Mouse (Mus musculus): ENCODE data around the gene Lonp1. TPM values are rescaled to one million over a fixed set of nuclear protein-coding genes. Genes with fewer than 3 reads are reported as not detected.

Gene Lonp1
- polyA plus RNA-seq, 1 experiment from 2014 or later: 48.2 TPM

DNA sequence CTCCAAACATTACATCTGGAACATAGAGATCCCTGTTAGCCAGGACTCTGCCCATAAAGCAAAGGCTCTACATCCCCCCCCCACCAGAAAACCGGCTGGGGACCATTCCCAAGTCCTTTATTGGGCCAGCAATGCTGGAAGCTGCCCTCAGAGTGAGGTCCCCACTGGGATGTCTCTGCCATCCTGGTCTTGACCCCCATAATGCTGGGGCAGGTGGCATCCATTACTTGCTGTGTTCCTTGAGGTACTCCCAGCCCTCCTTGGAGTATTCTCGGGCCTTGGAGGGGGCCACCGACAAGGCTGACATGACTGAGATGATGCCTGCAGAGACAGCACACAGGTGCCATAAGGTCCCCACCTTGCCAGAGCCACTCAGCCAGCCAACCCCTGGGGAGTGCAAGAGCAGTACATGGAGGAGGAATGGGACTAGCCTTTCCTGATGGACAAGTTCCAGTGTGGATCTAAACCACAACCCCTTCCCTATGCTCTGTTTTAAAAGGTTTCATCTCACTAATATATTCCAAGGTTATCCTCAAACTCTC is 19.1 kb downstream of the Lonp1 start:
- H3K36me3 ChIP-seq (ENCODE audit: control insufficient read depth, insufficient read depth): peaks cover 42% of the 10 kb centered on the region

DNA sequence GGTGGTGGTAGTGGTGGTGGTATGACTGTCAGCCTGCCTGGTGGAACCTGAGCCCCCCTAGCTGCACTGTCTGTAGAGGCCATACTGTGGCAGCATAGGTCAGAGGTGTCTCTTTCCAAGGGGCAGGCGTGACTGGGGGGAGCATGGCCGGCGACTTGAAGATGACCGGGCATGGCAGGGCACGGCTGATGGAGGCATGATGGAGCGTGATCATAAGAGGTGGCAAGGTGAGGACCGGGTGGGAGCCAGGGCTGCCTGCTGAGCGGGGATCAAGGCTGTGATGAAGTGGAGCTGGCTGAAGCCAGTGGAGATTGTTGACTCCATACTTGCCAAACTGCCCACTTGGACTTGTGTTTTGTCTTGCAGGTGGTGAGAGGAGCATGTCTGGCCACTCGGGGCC is 21.3 kb downstream of the Lonp1 start:
- H3K4me2 ChIP-seq (ENCODE audit: low read length): no peak overlapping the region
- WGBS: 87% methylated on average over 9 of the region's 9 CpGs
- H3K36me3 ChIP-seq (ENCODE audit: control insufficient read depth, insufficient read depth): peaks cover 61% of the 10 kb centered on the region
- H3K4me1 ChIP-seq (replicated peaks; ENCODE audit: control insufficient read depth, insufficient read depth, low read length): peaks cover 16% of the 10 kb centered on the region
- H3K4me3 ChIP-seq (replicated peaks; ENCODE audit: low read length): no peak overlapping the region
- H3K9ac ChIP-seq (replicated peaks; ENCODE audit: low read depth, low read length): no peak overlapping the region
- ATAC-seq: no peak
- H3K9me3 ChIP-seq (ENCODE audit: control insufficient read depth, low read length): no peaks in the 10 kb centered on the region
- no peaks in the 10 kb centered on the region for H3K27me3 ChIP-seq (replicated peaks; ENCODE audit: control insufficient read depth, insufficient read depth, low read length)
- no peak overlapping the region for H3K27ac ChIP-seq (ENCODE audit: low read length)

More for the DNA sequence above, 19.1 kb downstream of the Lonp1 start:
- Histone ChIP-seq H3K4me3 (replicated peaks; ENCODE audit: low read length) (no peak overlapping the region), H3K27me3 (replicated peaks; ENCODE audit: control insufficient read depth, insufficient read depth, low read length) (no peaks in the 10 kb centered on the region), H3K9me3 (ENCODE audit: control insufficient read depth, low read length) (no peaks in the 10 kb centered on the region), H3K9ac (replicated peaks; ENCODE audit: low read depth, low read length) (no peak overlapping the region), H3K4me1 (replicated peaks; ENCODE audit: control insufficient read depth, insufficient read depth, low read length) (peaks cover 20% of the 10 kb centered on the region), H3K4me2 (ENCODE audit: low read length) (no peak overlapping the region), H3K27ac (ENCODE audit: low read length) (no peak overlapping the region)
- WGBS: 80% methylated on average over 3 of the region's 3 CpGs
- no peak for ATAC-seq

DNA sequence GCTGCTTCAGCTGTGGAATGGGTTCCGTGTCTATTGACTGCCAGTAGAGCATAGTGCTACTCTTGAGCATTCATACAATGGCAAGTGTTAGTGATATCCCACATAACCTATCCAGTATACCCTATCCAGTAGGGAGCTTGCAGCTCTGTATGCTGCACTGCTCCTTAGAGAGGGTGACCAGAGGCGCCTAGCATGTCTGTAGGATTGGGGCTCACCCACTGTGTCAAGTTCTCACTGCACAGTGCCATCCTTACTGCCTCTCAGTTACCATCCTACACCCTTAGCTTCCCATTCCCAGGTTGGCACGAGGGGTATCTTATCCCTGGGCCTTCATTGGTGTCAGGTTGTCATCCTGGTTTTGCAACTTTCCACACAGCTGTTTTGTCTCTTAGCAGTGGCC is 22.3 kb downstream of the Lonp1 start:
- Histone ChIP-seq H3K27ac (ENCODE audit: low read length) (no peak overlapping the region), H3K9ac (replicated peaks; ENCODE audit: low read depth, low read length) (no peak overlapping the region), H3K36me3 (ENCODE audit: control insufficient read depth, insufficient read depth) (peaks cover 69% of the 10 kb centered on the region), H3K4me2 (ENCODE audit: low read length) (no peak overlapping the region), H3K27me3 (replicated peaks; ENCODE audit: control insufficient read depth, insufficient read depth, low read length) (no peaks in the 10 kb centered on the region), H3K4me1 (replicated peaks; ENCODE audit: control insufficient read depth, insufficient read depth, low read length) (peaks cover 11% of the 10 kb centered on the region), H3K4me3 (replicated peaks; ENCODE audit: low read length) (no peak overlapping the region), H3K9me3 (ENCODE audit: control insufficient read depth, low read length) (no peaks in the 10 kb centered on the region)
- ATAC-seq: no peak
- WGBS: 92% methylated on average over 3 of the region's 3 CpGs

DNA sequence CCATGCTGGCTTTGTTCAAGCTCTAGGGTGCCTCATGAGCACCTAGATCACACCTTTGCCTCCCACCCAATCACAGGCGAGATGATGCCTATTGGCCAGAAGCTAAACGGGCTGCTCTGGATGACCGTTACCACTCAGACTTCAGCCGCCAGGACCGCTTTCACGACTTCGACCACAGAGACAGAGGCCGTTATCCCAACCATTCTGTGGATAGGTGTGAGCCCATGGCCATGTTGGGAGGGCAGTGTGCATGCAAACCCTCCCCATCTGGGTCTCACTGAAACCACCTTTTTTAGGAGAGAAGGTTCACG is 22.7 kb downstream of the Lonp1 start:
- WGBS: 90% methylated on average over 9 of the region's 9 CpGs
- Histone ChIP-seq H3K9me3 (ENCODE audit: control insufficient read depth, low read length) (no peaks in the 10 kb centered on the region), H3K27ac (ENCODE audit: low read length) (no peak overlapping the region), H3K4me3 (replicated peaks; ENCODE audit: low read length) (no peak overlapping the region), H3K9ac (replicated peaks; ENCODE audit: low read depth, low read length) (no peak overlapping the region), H3K4me2 (ENCODE audit: low read length) (no peak overlapping the region), H3K4me1 (replicated peaks; ENCODE audit: control insufficient read depth, insufficient read depth, low read length) (peaks cover 11% of the 10 kb centered on the region), H3K27me3 (replicated peaks; ENCODE audit: control insufficient read depth, insufficient read depth, low read length) (no peaks in the 10 kb centered on the region), H3K36me3 (ENCODE audit: control insufficient read depth, insufficient read depth) (peaks cover 69% of the 10 kb centered on the region)
- no peak for ATAC-seq

DNA sequence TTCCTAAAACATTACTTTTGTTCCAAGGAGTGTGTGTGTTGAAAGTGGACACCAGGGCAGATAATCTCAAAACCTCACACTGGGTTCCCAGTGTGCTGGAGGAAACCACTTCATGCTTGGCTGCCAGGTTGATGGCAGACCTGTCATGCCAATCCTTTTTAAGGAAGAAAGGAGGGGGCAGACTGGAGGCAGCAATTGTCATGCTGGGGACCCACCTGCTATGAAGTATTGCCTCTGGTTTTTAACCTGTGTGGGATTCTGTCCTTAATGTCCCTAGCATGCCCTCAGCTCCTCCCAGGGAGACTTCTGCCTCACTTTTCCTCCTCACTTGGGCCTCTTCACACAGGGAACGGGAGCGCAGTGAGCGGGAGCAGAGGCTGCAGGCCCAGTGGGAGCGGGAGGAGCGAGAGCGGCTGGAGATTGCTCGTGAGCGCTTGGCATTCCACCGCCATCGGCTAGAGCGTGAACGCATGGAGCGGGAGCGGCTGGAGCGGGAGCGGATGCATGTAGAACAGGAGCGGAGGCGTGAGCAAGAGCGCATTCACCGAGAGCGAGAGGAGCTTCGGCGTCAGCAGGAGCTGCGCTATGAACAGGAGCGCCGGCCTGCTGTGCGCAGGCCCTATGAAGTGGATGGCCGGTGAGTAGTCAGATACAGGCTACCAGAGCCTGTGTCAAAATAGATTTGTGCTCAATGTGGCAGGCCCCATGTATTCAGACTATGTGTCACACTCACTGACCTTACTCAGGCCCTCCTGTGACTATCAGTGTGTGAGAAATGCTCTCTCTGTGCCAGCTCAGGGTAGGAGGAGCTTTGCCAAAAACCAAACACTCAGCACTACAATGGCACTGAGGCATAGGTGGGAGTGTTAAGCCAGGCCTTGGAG is 23.3 kb downstream of the Lonp1 start:
- Histone ChIP-seq H3K36me3 (ENCODE audit: control insufficient read depth, insufficient read depth) (peaks cover 69% of the 10 kb centered on the region), H3K4me1 (replicated peaks; ENCODE audit: control insufficient read depth, insufficient read depth, low read length) (peaks cover 5% of the 10 kb centered on the region), H3K4me3 (replicated peaks; ENCODE audit: low read length) (no peak overlapping the region), H3K4me2 (ENCODE audit: low read length) (no peak overlapping the region), H3K9me3 (ENCODE audit: control insufficient read depth, low read length) (no peaks in the 10 kb centered on the region), H3K9ac (replicated peaks; ENCODE audit: low read depth, low read length) (no peak overlapping the region), H3K27ac (ENCODE audit: low read length) (no peak overlapping the region), H3K27me3 (replicated peaks; ENCODE audit: control insufficient read depth, insufficient read depth, low read length) (no peaks in the 10 kb centered on the region)
- WGBS: 94% methylated on average over 28 of the region's 28 CpGs
- no peak for ATAC-seq

DNA sequence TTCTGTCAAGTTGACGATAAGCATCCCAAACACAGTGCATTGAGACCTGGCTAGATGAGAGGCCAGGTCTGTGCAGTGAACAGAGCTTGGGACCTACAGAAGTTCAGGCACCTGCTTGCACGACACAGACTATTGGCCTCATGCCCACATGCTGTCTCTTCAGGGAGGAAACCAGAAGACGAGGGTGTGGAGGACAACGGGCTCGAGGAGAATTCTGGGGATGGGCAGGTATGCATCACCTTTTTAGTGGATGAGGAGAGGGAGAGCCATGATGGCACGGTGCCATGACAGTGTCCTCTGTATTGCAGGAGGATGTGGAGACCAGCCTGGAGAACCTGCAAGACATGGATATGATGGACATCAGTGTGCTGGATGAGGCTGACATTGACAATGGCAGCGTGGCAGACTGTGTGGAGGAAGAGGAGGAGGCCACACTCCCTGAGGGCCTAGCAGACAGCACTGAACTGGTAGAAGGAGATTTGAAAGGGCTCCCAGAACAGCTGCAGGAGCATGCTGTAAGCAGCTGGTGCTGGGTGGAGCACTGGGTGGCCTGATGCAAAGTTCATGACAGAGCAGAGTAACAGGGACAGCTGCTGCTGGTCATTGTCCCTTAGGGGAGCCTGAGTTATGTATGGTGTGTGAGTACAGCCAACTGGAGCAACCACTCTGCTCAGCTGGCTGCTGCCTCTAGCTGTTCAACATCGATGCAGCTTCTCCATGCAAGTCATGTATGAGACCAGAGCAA is 33.0 kb downstream of the Lonp1 start:
- Histone ChIP-seq H3K36me3 (ENCODE audit: control insufficient read depth, insufficient read depth) (peaks cover 55% of the 10 kb centered on the region), H3K9me3 (ENCODE audit: control insufficient read depth, low read length) (no peaks in the 10 kb centered on the region), H3K4me2 (ENCODE audit: low read length) (no peak overlapping the region), H3K27me3 (replicated peaks; ENCODE audit: control insufficient read depth, insufficient read depth, low read length) (no peaks in the 10 kb centered on the region), H3K27ac (ENCODE audit: low read length) (no peak overlapping the region), H3K4me3 (replicated peaks; ENCODE audit: low read length) (no peak overlapping the region), H3K4me1 (replicated peaks; ENCODE audit: control insufficient read depth, insufficient read depth, low read length) (peaks cover 3% of the 10 kb centered on the region; the same call in 1 of the 2 replicates), H3K9ac (replicated peaks; ENCODE audit: low read depth, low read length) (no peak overlapping the region)
- no peak for ATAC-seq
- WGBS: 85% methylated on average over 8 of the region's 8 CpGs

DNA sequence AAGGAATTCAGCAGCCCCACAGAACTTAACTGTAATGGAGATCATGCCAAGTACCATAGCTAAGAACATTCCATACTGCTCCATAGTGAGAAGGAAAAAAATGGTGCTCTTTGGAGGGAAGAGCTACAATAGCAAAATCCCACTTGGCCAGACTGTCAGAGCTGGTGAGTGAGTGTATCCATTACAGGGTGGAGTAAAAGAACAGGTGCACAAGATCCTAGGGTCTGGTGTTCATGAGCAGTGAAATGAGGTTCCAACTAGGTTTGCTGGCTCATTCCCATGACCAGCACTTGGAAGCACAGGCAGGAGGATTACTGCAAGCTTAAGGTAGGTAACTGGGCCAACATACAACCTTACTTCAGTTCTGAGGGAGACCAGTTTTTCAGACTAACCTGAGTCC is 34.1 kb downstream of the Lonp1 start:
- Histone ChIP-seq H3K4me3 (replicated peaks; ENCODE audit: low read length) (no peak overlapping the region), H3K36me3 (ENCODE audit: control insufficient read depth, insufficient read depth) (peaks cover 52% of the 10 kb centered on the region), H3K9me3 (ENCODE audit: control insufficient read depth, low read length) (no peaks in the 10 kb centered on the region), H3K4me2 (ENCODE audit: low read length) (no peak overlapping the region), H3K4me1 (replicated peaks; ENCODE audit: control insufficient read depth, insufficient read depth, low read length) (peaks cover 9% of the 10 kb centered on the region), H3K27me3 (replicated peaks; ENCODE audit: control insufficient read depth, insufficient read depth, low read length) (no peaks in the 10 kb centered on the region), H3K9ac (replicated peaks; ENCODE audit: low read depth, low read length) (no peak overlapping the region), H3K27ac (ENCODE audit: low read length) (no peak overlapping the region)
- no peak for ATAC-seq

DNA sequence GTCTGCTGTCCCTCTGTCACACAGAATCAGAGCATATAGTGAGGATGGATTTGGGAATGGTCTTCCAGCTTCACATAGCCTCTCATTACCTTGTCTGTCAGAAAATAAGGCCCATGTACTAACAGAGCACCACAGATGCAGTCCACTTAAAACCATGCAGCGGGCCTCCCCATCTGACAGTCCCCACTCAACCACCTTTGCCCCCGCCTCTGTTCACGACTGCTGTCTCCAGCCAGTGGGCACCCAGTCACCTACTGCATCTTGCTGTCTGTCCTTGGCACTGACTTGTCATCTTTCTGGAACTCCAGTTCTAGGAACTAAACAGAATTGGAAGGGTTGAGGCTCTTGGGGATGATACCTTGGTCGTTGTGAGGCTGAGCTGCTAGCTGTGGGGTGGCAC is 37.8 kb downstream of the Lonp1 start:
- 95% methylated on average over 4 of the region's 4 CpGs for WGBS
- Histone ChIP-seq H3K4me3 (replicated peaks; ENCODE audit: low read length) (no peak overlapping the region), H3K4me2 (ENCODE audit: low read length) (no peak overlapping the region), H3K9ac (replicated peaks; ENCODE audit: low read depth, low read length) (no peak overlapping the region), H3K36me3 (ENCODE audit: control insufficient read depth, insufficient read depth) (peaks cover 19% of the 10 kb centered on the region), H3K27ac (ENCODE audit: low read length) (no peak overlapping the region), H3K4me1 (replicated peaks; ENCODE audit: control insufficient read depth, insufficient read depth, low read length) (peaks cover 28% of the 10 kb centered on the region), H3K9me3 (ENCODE audit: control insufficient read depth, low read length) (no peaks in the 10 kb centered on the region), H3K27me3 (replicated peaks; ENCODE audit: control insufficient read depth, insufficient read depth, low read length) (no peaks in the 10 kb centered on the region)
- no peak for ATAC-seq

DNA sequence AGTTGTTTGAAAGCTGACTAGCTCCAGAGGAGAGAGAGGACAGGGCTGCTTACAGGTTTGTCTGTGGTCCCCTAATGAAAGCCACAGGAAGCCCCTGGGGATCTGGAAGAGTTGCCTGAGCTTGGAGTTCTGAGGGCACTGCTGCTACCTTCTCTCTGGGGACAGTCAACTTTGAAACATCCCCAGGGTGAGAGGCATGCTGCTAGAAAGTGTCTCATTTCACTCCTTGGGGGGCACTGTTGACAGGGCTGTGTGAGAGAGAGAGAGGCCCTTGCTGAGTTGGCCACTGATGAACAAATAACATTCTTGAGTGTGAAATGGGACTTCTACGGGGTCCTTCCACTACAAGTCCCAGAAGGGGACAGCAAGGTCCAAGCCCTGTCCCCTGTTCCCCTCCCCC is 38.9 kb downstream of the Lonp1 start:
- Histone ChIP-seq H3K9me3 (ENCODE audit: control insufficient read depth, low read length) (no peaks in the 10 kb centered on the region), H3K4me1 (replicated peaks; ENCODE audit: control insufficient read depth, insufficient read depth, low read length) (peaks cover 37% of the 10 kb centered on the region), H3K36me3 (ENCODE audit: control insufficient read depth, insufficient read depth) (peaks cover 15% of the 10 kb centered on the region), H3K4me3 (replicated peaks; ENCODE audit: low read length) (no peak overlapping the region), H3K4me2 (ENCODE audit: low read length) (no peak overlapping the region), H3K9ac (replicated peaks; ENCODE audit: low read depth, low read length) (no peak overlapping the region), H3K27me3 (replicated peaks; ENCODE audit: control insufficient read depth, insufficient read depth, low read length) (no peaks in the 10 kb centered on the region), H3K27ac (ENCODE audit: low read length) (no peak overlapping the region)
- WGBS: 85% methylated on average over 1 of the region's 1 CpGs
- no peak for ATAC-seq

Measured in forebrain, embryonic 16.5 days (tissue).